Mouse (Mus musculus): ENCODE data around the gene Tpt1.

DNA sequence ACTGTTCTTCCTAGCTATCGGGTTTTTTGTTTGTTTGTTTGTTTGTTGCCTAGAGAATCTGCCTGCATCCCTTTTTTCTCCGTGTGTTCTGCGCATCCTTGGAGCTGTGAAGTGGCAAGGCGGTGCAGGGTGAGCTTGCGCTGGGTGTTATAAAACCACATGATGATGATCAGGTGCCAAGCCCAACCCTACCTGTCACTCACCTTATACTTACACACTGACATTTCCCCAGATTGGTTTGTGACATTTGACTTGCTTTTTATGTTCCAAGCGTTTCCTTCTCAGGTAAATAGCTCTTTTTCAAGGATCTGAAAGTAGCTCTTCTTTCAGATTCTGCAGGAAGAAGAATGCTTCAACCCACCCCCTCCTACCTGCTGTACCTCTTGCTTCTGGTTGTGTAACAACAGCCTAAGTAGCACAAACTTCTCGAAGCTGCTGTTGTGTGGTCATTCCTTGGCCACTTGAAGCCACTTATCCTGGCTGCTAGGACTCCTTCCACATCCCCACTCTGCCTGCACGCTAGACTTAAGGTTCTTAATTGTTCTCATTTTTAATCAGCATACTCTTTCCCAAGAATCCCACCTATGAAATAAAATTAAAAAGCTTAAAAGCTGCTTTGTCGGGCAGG lies 21.9 kb downstream of the Tpt1 start:
- TF ChIP-seq CTCF (IDR thresholded peaks at IDR 0.05; ENCODE audit: borderline replicate concordance, insufficient read depth, low read length) (no peak), POLR2A (IDR thresholded peaks at IDR 0.05; ENCODE audit: low read depth, low read length) (no peak)
